Mouse (Mus musculus): ENCODE measurements around the gene Flrt2. TPM values are rescaled to one million over a fixed set of nuclear protein-coding genes. Genes with fewer than 3 reads are reported as not detected.

Flrt2 gene
- polyA plus RNA-seq, 1 experiment from 2014 or later, result 23.3 TPM

DNA sequence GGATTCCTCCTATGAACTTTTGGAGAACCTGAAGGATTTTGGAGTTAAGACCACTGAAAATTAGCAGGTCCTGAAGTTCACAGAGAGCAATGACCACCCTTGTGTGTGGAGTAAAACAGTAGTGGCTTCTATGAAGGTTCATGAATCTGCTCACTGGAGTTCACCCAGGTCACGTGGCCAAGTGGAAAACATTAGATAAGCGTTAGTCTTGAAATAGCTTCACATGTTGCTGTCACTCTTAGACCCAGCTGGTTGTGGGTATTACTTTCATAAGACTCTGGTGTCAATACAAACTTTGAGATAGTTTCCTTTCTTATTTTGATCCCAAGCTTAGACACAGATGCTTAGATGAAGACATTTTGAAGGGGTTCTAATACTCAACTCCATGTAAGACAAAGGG is 8.7 kb downstream of the Flrt2 start:
- WGBS (ENCODE audit: insufficient replicate concordance), result 26% methylated on average over 2 of the region's 2 CpGs
- no peaks in the 10 kb centered on the region for H3K27me3 ChIP-seq (ENCODE audit: control insufficient read depth, insufficient read depth, low read length)
- H3K9ac ChIP-seq (ENCODE audit: low read depth, low read length), result no peak overlapping the region
- ATAC-seq (replicated peaks; ENCODE audit: insufficient number of reproducible peaks, low FRiP score, low TSS enrichment), result no peak
- no peak overlapping the region for H3K4me2 ChIP-seq
- no peak overlapping the region for H3K27ac ChIP-seq (ENCODE audit: low read depth, low read length)
- peaks cover 16% of the 10 kb centered on the region; the same call in 1 of the 2 replicates for H3K4me1 ChIP-seq (ENCODE audit: control insufficient read depth, insufficient read depth, low read length)
- no peaks in the 10 kb centered on the region for H3K9me3 ChIP-seq (replicated peaks; ENCODE audit: control insufficient read depth, low read length)
- H3K36me3 ChIP-seq (ENCODE audit: control insufficient read depth, insufficient read depth, low read length), result no peaks in the 10 kb centered on the region
- no peak overlapping the region for H3K4me3 ChIP-seq (ENCODE audit: low read depth, low read length)

DNA sequence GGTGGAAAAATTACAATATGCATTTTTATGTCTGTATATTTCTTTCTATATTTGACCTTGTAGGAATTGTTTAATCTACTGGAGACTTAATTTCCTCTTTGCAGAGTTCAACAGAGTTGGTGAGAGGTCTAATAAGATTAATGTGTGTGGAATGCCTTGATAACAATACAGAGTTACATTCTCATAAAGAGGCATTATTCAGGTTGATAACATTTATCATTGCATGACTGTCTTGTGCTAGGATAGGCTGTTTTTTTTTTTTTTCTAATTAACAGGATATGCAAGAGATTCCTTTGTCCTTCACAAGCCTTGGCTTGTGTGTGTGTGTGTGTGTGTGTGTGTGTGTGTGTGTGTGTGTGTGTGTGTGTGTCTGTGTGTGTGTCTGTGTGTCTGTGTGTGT is 9.6 kb downstream of the Flrt2 start:
- no peaks in the 10 kb centered on the region for H3K36me3 ChIP-seq (ENCODE audit: control insufficient read depth, insufficient read depth, low read length)
- H3K4me1 ChIP-seq (ENCODE audit: control insufficient read depth, insufficient read depth, low read length), result peaks cover 16% of the 10 kb centered on the region; the same call in 1 of the 2 replicates
- H3K27ac ChIP-seq (ENCODE audit: low read depth, low read length), result no peak overlapping the region
- no peak overlapping the region for H3K9ac ChIP-seq (ENCODE audit: low read depth, low read length)
- no peak overlapping the region for H3K4me2 ChIP-seq
- H3K27me3 ChIP-seq (ENCODE audit: control insufficient read depth, insufficient read depth, low read length), result no peaks in the 10 kb centered on the region
- no peak for ATAC-seq (replicated peaks; ENCODE audit: insufficient number of reproducible peaks, low FRiP score, low TSS enrichment)
- H3K4me3 ChIP-seq (ENCODE audit: low read depth, low read length), result no peak overlapping the region
- no peaks in the 10 kb centered on the region for H3K9me3 ChIP-seq (replicated peaks; ENCODE audit: control insufficient read depth, low read length)

DNA sequence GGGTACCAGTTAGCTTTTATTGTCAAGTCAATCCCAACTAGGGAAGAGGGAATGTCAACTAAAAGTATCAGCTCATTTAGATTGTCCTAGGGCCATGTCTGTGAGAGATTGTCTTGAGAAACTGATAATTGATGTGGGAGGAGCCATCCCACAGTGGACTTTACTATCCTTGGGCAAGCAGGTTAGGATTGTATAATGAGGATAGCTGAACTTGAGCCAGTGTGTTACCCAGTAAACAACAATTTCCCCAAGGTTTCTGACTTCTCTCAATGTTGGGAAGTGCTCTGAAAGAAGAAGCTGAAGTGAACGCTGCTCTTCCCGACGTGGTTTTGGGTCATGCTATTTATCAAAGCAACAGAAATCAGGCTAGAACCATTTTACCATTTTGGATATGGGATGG is 13.0 kb downstream of the Flrt2 start:
- Histone ChIP-seq H3K27ac (ENCODE audit: low read depth, low read length) (no peak overlapping the region), H3K9ac (ENCODE audit: low read depth, low read length) (no peak overlapping the region), H3K4me3 (ENCODE audit: low read depth, low read length) (no peak overlapping the region), H3K4me2 (no peak overlapping the region), H3K27me3 (ENCODE audit: control insufficient read depth, insufficient read depth, low read length) (no peaks in the 10 kb centered on the region), H3K4me1 (ENCODE audit: control insufficient read depth, insufficient read depth, low read length) (0 out of 2 replicates have a peak, but pooled peaks cover 4% of the 10 kb centered on the region), H3K9me3 (replicated peaks; ENCODE audit: control insufficient read depth, low read length) (no peaks in the 10 kb centered on the region), H3K36me3 (ENCODE audit: control insufficient read depth, insufficient read depth, low read length) (no peaks in the 10 kb centered on the region)
- WGBS (ENCODE audit: insufficient replicate concordance), result 84% methylated on average over 3 of the region's 3 CpGs
- no peak for ATAC-seq (replicated peaks; ENCODE audit: insufficient number of reproducible peaks, low FRiP score, low TSS enrichment)

DNA sequence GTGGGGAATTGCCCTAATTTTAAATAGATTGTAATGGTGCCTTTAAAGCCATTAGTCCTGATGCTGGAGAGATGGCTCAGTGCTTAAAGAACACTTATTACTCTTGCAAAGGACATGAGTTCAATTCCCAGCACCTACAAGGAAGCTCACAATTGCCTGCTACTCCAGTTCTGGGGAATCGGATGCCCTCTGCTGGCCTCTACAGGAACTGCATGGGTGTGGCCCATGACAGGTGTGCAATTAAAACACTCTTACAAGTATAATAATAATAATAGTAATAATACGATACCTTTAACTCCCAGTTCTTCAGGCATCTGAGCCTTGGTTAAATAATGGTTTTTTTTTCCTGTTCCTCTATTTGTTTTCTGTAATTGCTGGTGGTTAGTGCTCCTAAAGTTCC is 31.2 kb downstream of the Flrt2 start:
- ATAC-seq (replicated peaks; ENCODE audit: insufficient number of reproducible peaks, low FRiP score, low TSS enrichment), result no peak
- H3K4me1 ChIP-seq (ENCODE audit: control insufficient read depth, insufficient read depth, low read length), result no peaks in the 10 kb centered on the region
- H3K9ac ChIP-seq (ENCODE audit: low read depth, low read length), result no peak overlapping the region
- H3K4me3 ChIP-seq (ENCODE audit: low read depth, low read length), result no peak overlapping the region
- H3K4me2 ChIP-seq, result no peak overlapping the region
- no peaks in the 10 kb centered on the region for H3K27me3 ChIP-seq (ENCODE audit: control insufficient read depth, insufficient read depth, low read length)
- no peak overlapping the region for H3K27ac ChIP-seq (ENCODE audit: low read depth, low read length)
- 92% methylated on average over 2 of the region's 2 CpGs for WGBS (ENCODE audit: insufficient replicate concordance)
- no peaks in the 10 kb centered on the region for H3K9me3 ChIP-seq (replicated peaks; ENCODE audit: control insufficient read depth, low read length)
- no peaks in the 10 kb centered on the region for H3K36me3 ChIP-seq (ENCODE audit: control insufficient read depth, insufficient read depth, low read length)

DNA sequence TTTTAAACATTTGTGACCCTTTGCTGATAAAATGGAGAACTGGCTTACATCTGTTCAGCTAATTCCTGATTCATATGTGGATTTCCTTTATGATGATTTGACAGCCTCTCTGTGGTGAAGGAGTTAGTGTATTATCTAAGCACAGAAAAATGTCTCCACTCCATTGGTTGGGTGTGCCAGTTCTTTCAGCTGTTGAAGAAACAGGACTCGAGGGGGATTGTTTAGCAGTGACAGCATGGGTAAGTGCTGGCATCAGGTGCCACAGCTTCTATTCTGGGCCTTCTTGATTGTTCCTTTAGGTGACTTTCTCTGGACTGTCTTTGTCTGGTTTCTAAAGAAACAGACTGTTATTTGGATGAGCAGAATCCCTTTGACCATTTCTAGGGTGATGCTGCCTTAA is 42.0 kb downstream of the Flrt2 start:
- no peaks in the 10 kb centered on the region for H3K9me3 ChIP-seq (replicated peaks; ENCODE audit: control insufficient read depth, low read length)
- ATAC-seq (replicated peaks; ENCODE audit: insufficient number of reproducible peaks, low FRiP score, low TSS enrichment), result no peak
- WGBS (ENCODE audit: insufficient replicate concordance), result 37% methylated on average over 1 of the region's 1 CpGs
- H3K27me3 ChIP-seq (ENCODE audit: control insufficient read depth, insufficient read depth, low read length), result no peaks in the 10 kb centered on the region
- no peak overlapping the region for H3K27ac ChIP-seq (ENCODE audit: low read depth, low read length)
- H3K4me1 ChIP-seq (ENCODE audit: control insufficient read depth, insufficient read depth, low read length), result peaks cover 23% of the 10 kb centered on the region
- H3K4me3 ChIP-seq (ENCODE audit: low read depth, low read length), result no peak overlapping the region
- H3K9ac ChIP-seq (ENCODE audit: low read depth, low read length), result no peak overlapping the region
- no peaks in the 10 kb centered on the region for H3K36me3 ChIP-seq (ENCODE audit: control insufficient read depth, insufficient read depth, low read length)
- no peak overlapping the region for H3K4me2 ChIP-seq

DNA sequence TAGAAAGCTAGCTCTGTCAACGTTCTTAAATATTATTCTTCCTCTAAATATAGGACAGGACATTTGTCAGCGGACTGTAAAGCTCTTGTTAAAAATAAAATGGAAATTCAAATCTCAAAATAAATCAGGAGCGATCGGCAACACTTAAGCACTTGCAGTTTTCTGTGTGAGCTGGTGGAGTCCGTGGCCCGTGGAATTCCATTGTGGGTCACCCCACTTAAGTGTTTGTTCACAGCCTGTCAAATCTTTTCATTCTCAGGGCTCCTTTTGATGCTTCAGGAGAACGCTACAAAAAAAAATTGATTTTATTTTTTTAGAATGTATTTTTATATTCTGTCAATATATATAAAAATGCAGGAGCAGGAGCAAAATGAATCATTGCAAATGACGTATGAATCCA is 45.5 kb downstream of the Flrt2 start:
- H3K4me3 ChIP-seq (ENCODE audit: low read depth, low read length), result no peak overlapping the region
- H3K36me3 ChIP-seq (ENCODE audit: control insufficient read depth, insufficient read depth, low read length), result no peaks in the 10 kb centered on the region
- 0 out of 2 replicates have a peak, but pooled peaks cover 9% of the 10 kb centered on the region for H3K4me1 ChIP-seq (ENCODE audit: control insufficient read depth, insufficient read depth, low read length)
- no peak for ATAC-seq (replicated peaks; ENCODE audit: insufficient number of reproducible peaks, low FRiP score, low TSS enrichment)
- no peak overlapping the region for H3K9ac ChIP-seq (ENCODE audit: low read depth, low read length)
- H3K27ac ChIP-seq (ENCODE audit: low read depth, low read length), result no peak overlapping the region
- WGBS (ENCODE audit: insufficient replicate concordance), result 55% methylated on average over 8 of the region's 8 CpGs
- H3K27me3 ChIP-seq (ENCODE audit: control insufficient read depth, insufficient read depth, low read length), result no peaks in the 10 kb centered on the region
- H3K4me2 ChIP-seq, result peak overlapping the region; percentile 39
- no peaks in the 10 kb centered on the region for H3K9me3 ChIP-seq (replicated peaks; ENCODE audit: control insufficient read depth, low read length)

DNA sequence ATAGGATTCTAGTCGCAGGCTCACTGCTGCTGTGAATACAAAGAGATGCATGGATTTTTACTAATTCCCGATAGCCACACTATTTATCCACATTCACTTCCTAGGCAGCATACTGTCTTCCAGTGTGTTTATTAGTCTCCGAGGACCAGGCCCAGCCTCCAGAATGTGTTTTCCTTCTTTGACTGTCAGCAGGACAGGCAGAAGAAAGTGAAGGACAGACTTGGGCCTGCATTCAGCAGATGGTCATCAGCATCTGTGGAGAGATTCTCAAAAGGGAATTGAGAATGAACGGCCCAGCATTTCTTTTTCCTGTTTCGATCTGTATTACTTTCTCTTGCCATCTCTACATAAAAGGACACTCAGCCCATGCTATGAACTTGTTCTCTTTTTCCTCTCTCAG is 46.0 kb downstream of the Flrt2 start:
- H3K36me3 ChIP-seq (ENCODE audit: control insufficient read depth, insufficient read depth, low read length), result no peaks in the 10 kb centered on the region
- H3K4me3 ChIP-seq (ENCODE audit: low read depth, low read length), result no peak overlapping the region
- no peaks in the 10 kb centered on the region for H3K27me3 ChIP-seq (ENCODE audit: control insufficient read depth, insufficient read depth, low read length)
- no peak overlapping the region for H3K4me2 ChIP-seq
- no peaks in the 10 kb centered on the region for H3K9me3 ChIP-seq (replicated peaks; ENCODE audit: control insufficient read depth, low read length)
- no peak for ATAC-seq (replicated peaks; ENCODE audit: insufficient number of reproducible peaks, low FRiP score, low TSS enrichment)
- WGBS (ENCODE audit: insufficient replicate concordance), result 76% methylated on average over 5 of the region's 5 CpGs
- no peak overlapping the region for H3K27ac ChIP-seq (ENCODE audit: low read depth, low read length)
- H3K4me1 ChIP-seq (ENCODE audit: control insufficient read depth, insufficient read depth, low read length), result 0 out of 2 replicates have a peak, but pooled peaks cover 9% of the 10 kb centered on the region
- no peak overlapping the region for H3K9ac ChIP-seq (ENCODE audit: low read depth, low read length)

DNA sequence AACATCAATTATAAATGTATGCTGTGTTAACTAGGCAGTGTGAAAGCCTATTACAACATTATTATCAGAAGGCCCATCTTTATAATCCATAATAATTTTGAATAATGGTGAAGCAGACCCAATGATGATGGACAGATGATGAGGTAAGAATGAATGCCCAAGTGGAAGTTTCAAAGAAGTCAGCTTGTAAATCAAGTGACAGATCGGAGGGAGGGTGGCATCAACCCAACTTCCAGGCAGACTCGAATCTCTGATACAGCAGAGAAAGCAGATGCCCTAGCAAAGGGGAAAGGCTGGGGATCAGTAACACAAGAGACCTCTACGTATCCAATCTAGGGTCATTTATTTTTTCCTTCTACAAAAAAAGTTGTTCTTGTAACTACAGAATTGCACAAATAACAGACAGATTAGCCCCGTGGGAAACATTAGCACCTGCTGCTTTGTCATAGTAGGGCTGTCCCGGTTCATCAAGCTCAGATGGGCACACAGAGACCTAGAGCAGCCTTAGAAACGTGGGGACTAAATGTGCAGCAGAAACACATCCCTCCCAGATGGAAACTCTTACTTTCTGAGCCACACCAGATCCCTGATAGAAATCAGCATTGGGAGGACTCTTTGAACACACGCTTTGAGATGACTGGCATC is 46.6 kb downstream of the Flrt2 start:
- Histone ChIP-seq H3K4me2 (no peak overlapping the region), H3K4me1 (ENCODE audit: control insufficient read depth, insufficient read depth, low read length) (0 out of 2 replicates have a peak, but pooled peaks cover 9% of the 10 kb centered on the region), H3K36me3 (ENCODE audit: control insufficient read depth, insufficient read depth, low read length) (no peaks in the 10 kb centered on the region), H3K9ac (ENCODE audit: low read depth, low read length) (no peak overlapping the region), H3K9me3 (replicated peaks; ENCODE audit: control insufficient read depth, low read length) (no peaks in the 10 kb centered on the region), H3K27me3 (ENCODE audit: control insufficient read depth, insufficient read depth, low read length) (no peaks in the 10 kb centered on the region), H3K4me3 (ENCODE audit: low read depth, low read length) (no peak overlapping the region), H3K27ac (ENCODE audit: low read depth, low read length) (no peak overlapping the region)
- WGBS (ENCODE audit: insufficient replicate concordance), result 76% methylated on average over 7 of the region's 7 CpGs
- ATAC-seq (replicated peaks; ENCODE audit: insufficient number of reproducible peaks, low FRiP score, low TSS enrichment), result no peak

DNA sequence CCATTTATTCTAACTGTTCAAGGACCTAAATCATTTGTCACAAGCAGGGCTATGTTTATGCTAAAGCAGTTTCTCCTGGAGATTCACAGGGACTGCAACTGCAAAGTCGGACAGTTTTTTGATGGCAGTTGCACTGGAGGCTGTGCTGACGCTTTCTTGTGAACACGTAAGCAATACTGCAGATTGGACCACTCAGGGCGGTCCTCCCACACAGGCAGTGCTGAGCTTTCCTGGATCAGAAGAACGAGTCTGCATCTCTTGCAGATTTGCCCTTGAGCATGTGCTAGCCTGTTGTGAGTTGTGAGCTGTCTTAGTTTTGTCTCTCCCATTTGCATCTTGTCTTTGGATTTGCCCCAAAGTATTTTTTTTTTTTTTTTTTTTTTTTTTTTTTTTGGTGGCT is 47.7 kb downstream of the Flrt2 start:
- H3K27ac ChIP-seq (ENCODE audit: low read depth, low read length), result no peak overlapping the region
- H3K4me2 ChIP-seq, result no peak overlapping the region
- H3K36me3 ChIP-seq (ENCODE audit: control insufficient read depth, insufficient read depth, low read length), result no peaks in the 10 kb centered on the region
- no peaks in the 10 kb centered on the region for H3K9me3 ChIP-seq (replicated peaks; ENCODE audit: control insufficient read depth, low read length)
- no peak overlapping the region for H3K9ac ChIP-seq (ENCODE audit: low read depth, low read length)
- no peak overlapping the region for H3K4me3 ChIP-seq (ENCODE audit: low read depth, low read length)
- 79% methylated on average over 5 of the region's 5 CpGs for WGBS (ENCODE audit: insufficient replicate concordance)
- peaks cover 14% of the 10 kb centered on the region for H3K4me1 ChIP-seq (ENCODE audit: control insufficient read depth, insufficient read depth, low read length)
- no peak for ATAC-seq (replicated peaks; ENCODE audit: insufficient number of reproducible peaks, low FRiP score, low TSS enrichment)
- H3K27me3 ChIP-seq (ENCODE audit: control insufficient read depth, insufficient read depth, low read length), result no peaks in the 10 kb centered on the region
